Mouse (Mus musculus) small intestine, adult 2 months (tissue): ENCODE measurements at regions not wholly inside any gene's neighbourhood (a gene's known extent, or its start where the extent isn't known, plus 50 kb on each side); places are given as distances from the start of the nearest gene placed in this dataset.

ENCODE experiments used
- CTCF ChIP-seq: fragments of 200-500 bp; IDR thresholded peaks from 2 replicates; pipeline ENCODE4 v1.5.1; 2012; ENCODE audit warnings: low read depth, mild to moderate bottlenecking, control low read depth, inconsistent platforms, low read length, moderate library complexity, mixed read lengths; ENCODE audit not compliant: insufficient replicate concordance, insufficient read length; ENCODE audit errors: extremely low read depth
- POLR2A ChIP-seq: fragments of 200-500 bp; IDR thresholded peaks from 2 replicates; pipeline ENCODE4 v1.6.1; 2012; ENCODE audit warnings: low read depth, mild to moderate bottlenecking, control low read depth, inconsistent platforms, low read length, moderate library complexity

DNA sequence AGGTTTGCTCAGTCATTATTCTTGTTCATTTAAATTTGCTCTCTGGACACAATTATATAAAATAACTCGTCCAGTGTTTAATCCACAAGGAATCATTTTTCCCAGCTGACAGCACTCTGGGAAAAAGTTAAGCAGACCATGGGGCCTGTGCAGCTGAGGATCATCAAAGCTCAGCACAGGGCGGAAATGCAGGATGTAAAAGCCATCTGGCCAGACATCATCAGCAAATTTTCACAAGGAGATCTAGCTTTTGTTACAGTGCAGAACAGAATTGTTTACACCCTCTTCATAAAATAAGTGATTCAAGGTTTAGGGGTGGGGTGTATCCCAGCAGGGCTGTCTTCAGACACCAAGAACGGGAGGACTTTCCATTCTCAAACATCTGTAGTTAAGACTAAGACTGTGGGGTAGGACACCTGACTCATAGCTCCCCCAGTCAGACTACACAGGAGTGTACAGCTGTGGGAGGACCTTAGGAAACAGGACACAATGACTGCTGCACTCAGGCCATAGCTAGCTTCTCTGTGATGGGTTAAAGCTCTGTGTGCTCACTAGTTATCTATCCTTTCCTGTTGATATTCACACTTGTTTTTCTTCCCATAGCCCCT, 87.3 kb upstream of the Pde3a start:
- TF ChIP-seq POLR2A: no peak
- no peak for TF ChIP-seq CTCF
